ENCODE assay signal across 26 mouse cellular contexts in genomic region chr13:42554961-42555360, GRCm38 (mm10).
DNase-seq lines count a peak whose midpoint lies in the region; ATAC-seq and TF ChIP-seq lines count a peak whose summit lies in the region.
"Had no signal": no experiment of that assay in that cellular context is flagged by ENCODE, and none has a peak within 500 bp of the region (broad histone marks: within the 10 kb centered on the region; RNA-seq: fewer than 3 reads in every experiment).

No protein-coding gene starts in this region.

- H3K27me3 ChIP-seq in C2C12 (ENCODE audit: control insufficient read depth, insufficient read depth, insufficient read length) (no peaks in the 10 kb centered on the region), Patski (no peaks in the 10 kb centered on the region)
- H3K27me3 ChIP-seq in forebrain, embryonic 10.5 days (ENCODE audit: poor library complexity, severe bottlenecking) = no peaks in the 10 kb centered on the region
- H3K27me3 ChIP-seq in midbrain, embryonic 13.5 days = no peaks in the 10 kb centered on the region
- H3K27me3 ChIP-seq: CH12.LX; embryonic facial prominence, embryonic 13.5 days; embryonic facial prominence, embryonic 15.5 days; forebrain, embryonic 12.5 days had no signal

- intact Hi-C loops in gastrocnemius, postnatal 36 days (cut with DNase I) = no loop called here

- 83% methylated on average over 4 of the region's 4 CpGs for WGBS in forebrain, embryonic 10.5 days
- 88% methylated on average over 4 of the region's 4 CpGs for WGBS in midbrain, embryonic 13.5 days

- no peaks in the 10 kb centered on the region for H3K36me3 ChIP-seq in C2C12 (ENCODE audit: control insufficient read depth, insufficient read depth)
- no peaks in the 10 kb centered on the region for H3K36me3 ChIP-seq in forebrain, embryonic 10.5 days (replicated peaks)
- no peaks in the 10 kb centered on the region for H3K36me3 ChIP-seq in midbrain, embryonic 13.5 days
- H3K36me3 ChIP-seq: embryonic facial prominence, embryonic 13.5 days; embryonic facial prominence, embryonic 15.5 days; forebrain, embryonic 12.5 days; G1E had no signal

- peak; percentile 54 for ATAC-seq in Patski
- no peak for ATAC-seq in midbrain, embryonic 13.5 days
- no peak for ATAC-seq in CD4-positive, CD25-positive, alpha-beta regulatory T cell, adult 4 months
- ATAC-seq: activated CD4-positive, CD25-positive, alpha-beta regulatory T cell, adult 4 months; forebrain, embryonic 14.5 days; forebrain, embryonic 16.5 days had no signal

- no peaks in the 10 kb centered on the region; the same call in 1 of the 2 replicates for H3K4me1 ChIP-seq in forebrain, embryonic 10.5 days
- H3K4me1 ChIP-seq in midbrain, embryonic 13.5 days (replicated peaks) = no peaks in the 10 kb centered on the region
- H3K4me1 ChIP-seq: embryonic facial prominence, embryonic 15.5 days; forebrain, embryonic 12.5 days had no signal

- no peak for TF ChIP-seq CTCF in C2C12 (IDR thresholded peaks at IDR 0.05; ENCODE audit: control insufficient read depth, insufficient read depth, insufficient read length)
- no peak for TF ChIP-seq CTCF in Patski (IDR thresholded peaks at IDR 0.05)

- H3K27ac ChIP-seq in forebrain, embryonic 10.5 days = no peak overlapping the region
- no peak overlapping the region for H3K27ac ChIP-seq in midbrain, embryonic 13.5 days
- H3K27ac ChIP-seq: embryonic facial prominence, embryonic 13.5 days; embryonic facial prominence, embryonic 15.5 days; forebrain, embryonic 12.5 days had no signal

- CTCF ChIA-PET in Patski (lab: Charles Lee) = interaction anchor here (0.7 kb wide), 1 partner anchor 17 kb away, joined by 3 read pairs; no protein-coding TSS in a partner anchor

- no peaks in the 10 kb centered on the region for H3K9me3 ChIP-seq in forebrain, embryonic 10.5 days
- no peaks in the 10 kb centered on the region for H3K9me3 ChIP-seq in midbrain, embryonic 13.5 days
- H3K9me3 ChIP-seq: embryonic facial prominence, embryonic 13.5 days; embryonic facial prominence, embryonic 15.5 days; forebrain, embryonic 12.5 days had no signal

- no peak for DNase-seq in Patski (ENCODE audit: low read depth, low spot score)
- peak; percentile 84 for DNase-seq in gonadal fat pad, adult 2 months (ENCODE audit: low read depth)
- no peak for DNase-seq in forebrain, embryonic 10.5 days (ENCODE audit: extremely low spot score, low spot score)
- DNase-seq in gastrocnemius, postnatal 36 days = no peak
- DNase-seq: adrenal gland, adult 8-10 months; adrenal gland, postnatal 14 days; adrenal gland, postnatal 36 days; B cell, adult 2 months; cerebellum, adult 11-12 months; cerebellum, adult 2 months; cerebellum, adult 9-10 months; cerebellum, postnatal 10 days; cerebellum, postnatal 25 days; embryo, embryonic 11 days had no signal

- H3K9ac ChIP-seq in midbrain, embryonic 13.5 days (replicated peaks) = no peak overlapping the region
- H3K9ac ChIP-seq: embryonic facial prominence, embryonic 13.5 days; embryonic facial prominence, embryonic 15.5 days; forebrain, embryonic 12.5 days had no signal

- no peaks in the 10 kb centered on the region for H3K79me3 ChIP-seq in C2C12 (ENCODE audit: low read depth)

- in situ Hi-C loops in Patski (cut with MboI; ENCODE audit: low pct_unique_long_range_greater_than_20kb) = loop anchor here (10.0 kb wide), 1 partner anchor 250 kb away; the partner anchor contains the start of gene Edn1

- no peak overlapping the region for H3K4me2 ChIP-seq in midbrain, embryonic 13.5 days (replicated peaks)
- H3K4me2 ChIP-seq: embryonic facial prominence, embryonic 13.5 days; embryonic facial prominence, embryonic 15.5 days; forebrain, embryonic 12.5 days had no signal

- no peak overlapping the region for H3ac ChIP-seq in C2C12 (ENCODE audit: control insufficient read depth, insufficient read length, low read depth)

- H3K79me2 ChIP-seq in C2C12 (ENCODE audit: control insufficient read depth, insufficient read depth) = no peaks in the 10 kb centered on the region

- H3K4me3 ChIP-seq in C2C12 (ENCODE audit: insufficient read depth, poor library complexity, severe bottlenecking) = no peak overlapping the region
- no peak overlapping the region for H3K4me3 ChIP-seq in forebrain, embryonic 10.5 days
- H3K4me3 ChIP-seq in midbrain, embryonic 13.5 days (replicated peaks) = no peak overlapping the region
- H3K4me3 ChIP-seq: embryonic facial prominence, embryonic 13.5 days; embryonic facial prominence, embryonic 15.5 days; erythroblast, embryonic 14.5 days; forebrain, embryonic 12.5 days had no signal

- POLR2A ChIA-PET in Patski (lab: Charles Lee) = interaction anchor here (0.6 to 1.2 kb wide), 3 partner anchors 32 to 471 kb away, joined by 3 to 6 read pairs (median 3); no protein-coding TSS in a partner anchor

TF ChIP-seq in C2C12, 6 proteins besides CTCF, POLR2A, EP300 and RAD21:
- TF ChIP-seq MAX (IDR thresholded peaks at IDR 0.05) (no peak), USF1 (IDR thresholded peaks at IDR 0.05; ENCODE audit: low read depth) (no peak), MYOD1 (IDR thresholded peaks at IDR 0.05; ENCODE audit: control insufficient read depth, insufficient read length, low read depth) (no peak), MYOG (IDR thresholded peaks at IDR 0.05; ENCODE audit: control insufficient read depth, extremely low read depth, insufficient read length) (no peak), CEBPB (IDR thresholded peaks at IDR 0.05; ENCODE audit: low read depth) (peak; percentile 89), FOSL1 (IDR thresholded peaks at IDR 0.05; ENCODE audit: insufficient read depth, low read length, poor library complexity, severe bottlenecking) (no peak)
